Mouse (Mus musculus) MN1 (cell line): ENCODE results near the gene Actn1.

ENCODE experiments used
- DNase-seq: peaks from one replicate; pipeline ENCODE4 v3.0.0-alpha.2; 2016; ENCODE audit warnings: low spot score

Gene Actn1

GRCm38 (mm10) chr12:80259216-80260055 lies 735 bp downstream of the Actn1 start:
- peak; percentile 71 for DNase-seq

GRCm38 (mm10) chr12:80258520-80259215 lies 1.5 kb downstream of the Actn1 start:
- DNase-seq: peak; percentile 24

GRCm38 (mm10) chr12:80251978-80252377 lies 8.2 kb downstream of the Actn1 start:
- DNase-seq: no peak

GRCm38 (mm10) chr12:80251554-80251953 lies 8.6 kb downstream of the Actn1 start:
- no peak for DNase-seq

GRCm38 (mm10) chr12:80249539-80249938 lies 10.6 kb downstream of the Actn1 start:
- no peak for DNase-seq

- DNase-seq: no peak
Measured at GRCm38 (mm10) chr12:80247067-80247466, 13.1 kb downstream of the Actn1 start.

- no peak for DNase-seq
Measured at GRCm38 (mm10) chr12:80246505-80246904, 13.7 kb downstream of the Actn1 start.

GRCm38 (mm10) chr12:80244755-80245154 lies 15.4 kb downstream of the Actn1 start:
- no peak for DNase-seq

GRCm38 (mm10) chr12:80244127-80244526 lies 16.0 kb downstream of the Actn1 start:
- DNase-seq: no peak

- no peak for DNase-seq
Measured at GRCm38 (mm10) chr12:80243335-80243734, 16.8 kb downstream of the Actn1 start.

- DNase-seq: peak; percentile 69
Measured at GRCm38 (mm10) chr12:80239445-80239844, 20.7 kb downstream of the Actn1 start.

GRCm38 (mm10) chr12:80238523-80238922 lies 21.6 kb downstream of the Actn1 start:
- no peak for DNase-seq

- no peak for DNase-seq
Measured at GRCm38 (mm10) chr12:80235295-80235694, 24.9 kb downstream of the Actn1 start.

- DNase-seq: no peak
Measured at GRCm38 (mm10) chr12:80234226-80234625, 25.9 kb downstream of the Actn1 start.

- no peak for DNase-seq
Measured at GRCm38 (mm10) chr12:80232840-80233218, 27.3 kb downstream of the Actn1 start.

- DNase-seq: no peak
Measured at GRCm38 (mm10) chr12:80232076-80232839, 27.9 kb downstream of the Actn1 start.

GRCm38 (mm10) chr12:80231317-80231716 lies 28.9 kb downstream of the Actn1 start:
- no peak for DNase-seq

- no peak for DNase-seq
Measured at GRCm38 (mm10) chr12:80230854-80231253, 29.3 kb downstream of the Actn1 start.

GRCm38 (mm10) chr12:80230111-80230700 lies 30.0 kb downstream of the Actn1 start:
- peak; percentile 89 for DNase-seq

- DNase-seq: peak; percentile 45
Measured at GRCm38 (mm10) chr12:80229010-80229800, 31.0 kb downstream of the Actn1 start.

GRCm38 (mm10) chr12:80228356-80228755 lies 31.8 kb downstream of the Actn1 start:
- no peak for DNase-seq
